Mouse (Mus musculus) liver, embryonic 14.5 days (tissue): Measurements from ENCODE around the gene Rara.

Experiments used
- CTCF ChIP-seq: IDR thresholded peaks from 2 replicates; pipeline ENCODE4 v1.5.1; 2016; ENCODE audit warnings: antibody characterized with exemption, low read depth, control low read depth
- EP300 ChIP-seq: IDR thresholded peaks from 2 replicates; pipeline ENCODE4 v1.6.1; 2016; ENCODE audit warnings: antibody characterized with exemption, low read depth

DNA sequence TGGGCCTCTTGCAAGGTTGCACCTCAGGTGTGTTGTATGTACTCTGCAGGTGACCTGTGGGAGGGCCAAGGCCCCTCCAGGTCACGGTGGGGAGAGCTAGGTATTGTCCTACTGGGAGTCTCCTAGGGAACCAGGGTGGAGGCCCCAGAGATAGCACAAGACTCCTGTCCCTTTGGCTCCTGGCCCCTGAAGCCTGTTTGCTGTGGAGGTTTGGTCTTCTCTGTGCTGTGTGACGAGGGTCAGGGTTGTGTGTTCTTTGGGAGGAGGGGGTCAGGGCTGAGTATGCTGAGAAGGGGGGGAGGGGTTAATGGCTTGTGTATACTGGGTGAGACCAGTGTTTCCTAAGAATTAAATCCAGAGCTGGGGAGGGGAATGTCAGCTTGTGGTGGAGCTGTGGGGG, 25.7 kb downstream of the Rara start:
- TF ChIP-seq CTCF (no peak), EP300 (no peak)
